Mouse (Mus musculus) heart, adult 18-20 months (tissue): ENCODE measurements around the gene Ppie. TPM values are rescaled to one million over a fixed set of nuclear protein-coding genes. Genes with fewer than 3 reads are reported as not detected.
"Not testable (repeated sequence)": the region's sequence is repeated elsewhere in the genome, so short reads cannot be mapped to it uniquely, and the experiment has no call there.

ENCODE experiments used
- DNase-seq, 2 experiments: peaks; one replicate each; pipeline ENCODE4 v3.0.0; 2021 to 2022; ENCODE audit warnings: mixed read lengths in 1 of 2
- long read RNA-seq, 2 experiments: library from polyadenylated mRNA; stranded (forward); transcript quantifications; one replicate each; pipeline ENCODE4 v2.0.0; 2021
- total RNA-seq, 2 experiments: library from RNA; stranded (reverse); gene quantifications; 2 replicates each; pipeline ENCODE4 v1.2.3; 2021

Gene Ppie
- 10 to 100 TPM; 21.1 to 26.5 TPM for total RNA-seq
- long read RNA-seq, experiment 1, transcript Ppie-201 (10 exons, 1,188 nt) = major isoform, 30 of 32 reads
- long read RNA-seq, experiment 1, partial matches to known transcripts = 0 of 32 reads
- long read RNA-seq, experiment 1, other reads (novel, unspliced or antisense) = 2 of 32 reads
- long read RNA-seq, experiment 2, transcript Ppie-201 (10 exons, 1,188 nt) = major isoform, 13 of 19 reads
- long read RNA-seq, experiment 2, partial matches to known transcripts = 3 of 19 reads
- long read RNA-seq, experiment 2, other reads (novel, unspliced or antisense) = 3 of 19 reads

- peak; percentile 82 to 85 for DNase-seq
Observed at GRCm38 (mm10) chr4:123139513-123140154, at the start of gene Ppie. Gene Ppie (minus strand): TSS chr4:123139951.

GRCm38 (mm10) chr4:123184816-123185215 is 45.1 kb upstream of the Ppie start:
- no peak for DNase-seq

- DNase-seq = peak; percentile 60 to 79
Observed at GRCm38 (mm10) chr4:123183239-123184056, 43.7 kb upstream of the Ppie start.

GRCm38 (mm10) chr4:123182328-123183238 is 42.8 kb upstream of the Ppie start, which contains the start of gene Hpcal4:
Gene Hpcal4 (plus strand): TSS chr4:123183227.
- DNase-seq = peak in 1 of 2 experiments; percentile 25

- no peak for DNase-seq
Observed at GRCm38 (mm10) chr4:123171811-123172210, 32.1 kb upstream of the Ppie start.

- peak; percentile 4 to 6 for DNase-seq
Observed at GRCm38 (mm10) chr4:123164157-123164556, 24.4 kb upstream of the Ppie start.

GRCm38 (mm10) chr4:123162305-123162917 is 22.7 kb upstream of the Ppie start:
- DNase-seq = no peak

- not testable (repeated sequence) for DNase-seq
Observed at GRCm38 (mm10) chr4:123161251-123161650, 21.5 kb upstream of the Ppie start.

GRCm38 (mm10) chr4:123160571-123160970 is 20.8 kb upstream of the Ppie start:
- DNase-seq = no peak

GRCm38 (mm10) chr4:123155840-123156239 is 16.1 kb upstream of the Ppie start:
- DNase-seq = no peak

- no peak for DNase-seq
Observed at GRCm38 (mm10) chr4:123155427-123155826, 15.7 kb upstream of the Ppie start.

GRCm38 (mm10) chr4:123155004-123155403 is 15.3 kb upstream of the Ppie start:
- DNase-seq = peak; percentile 19 to 42

- no peak for DNase-seq
Observed at GRCm38 (mm10) chr4:123152976-123153375, 13.2 kb upstream of the Ppie start.

- DNase-seq = no peak
Observed at GRCm38 (mm10) chr4:123152003-123152402, 12.3 kb upstream of the Ppie start.

- no peak for DNase-seq
Observed at GRCm38 (mm10) chr4:123147446-123148150, 7.8 kb upstream of the Ppie start.

GRCm38 (mm10) chr4:123137551-123137950 is 2.2 kb downstream of the Ppie start:
- no peak for DNase-seq

GRCm38 (mm10) chr4:123127051-123127450 is 12.7 kb downstream of the Ppie start:
- DNase-seq = no peak

- no peak for DNase-seq
Observed at GRCm38 (mm10) chr4:123126626-123127025, 13.1 kb downstream of the Ppie start.

- DNase-seq = no peak
Observed at GRCm38 (mm10) chr4:123121286-123121685, 18.5 kb downstream of the Ppie start.

GRCm38 (mm10) chr4:123116640-123117039 is 23.1 kb downstream of the Ppie start:
- DNase-seq = not testable (repeated sequence)

GRCm38 (mm10) chr4:123116011-123116410 is 23.7 kb downstream of the Ppie start, which contains the start of gene Oxct2b:
Gene Oxct2b (plus strand): TSS chr4:123116266.
- no peak for DNase-seq
